Mouse (Mus musculus) megakaryocyte-erythroid progenitor cell, adult 5 weeks (primary cell): ENCODE measurements around the gene Cblc. TPM values are rescaled to one million over a fixed set of nuclear protein-coding genes. Genes with fewer than 3 reads are reported as not detected.

Experiments
- polyA plus RNA-seq: library from polyadenylated mRNA; stranded (reverse); fragments of >175 nt; gene quantifications from 2 replicates; pipeline ENCODE4 v1.2.3, GENCODE M21; 2012

Gene Cblc
- not detected in 2 replicates for polyA plus RNA-seq

GRCm38 (mm10) chr7:19796697-19797588 is at the start of gene Cblc:
Gene Cblc, minus strand, starts transcription at chr7:19796809.

GRCm38 (mm10) chr7:19822604-19823058 is 26.0 kb upstream of the Cblc start, which contains the start of gene Bcl3:
Gene Bcl3, minus strand, starts transcription at chr7:19822770.

GRCm38 (mm10) chr7:19770984-19771391 is 25.6 kb downstream of the Cblc start, which contains the start of gene Bcam:
Gene Bcam, minus strand, starts transcription at chr7:19771016.

GRCm38 (mm10) chr7:19750217-19751069 is 46.2 kb downstream of the Cblc start, which contains the start of gene Nectin2:
Gene Nectin2, minus strand, starts transcription at chr7:19750483.

Other genes with a start within 250 kb of the Cblc start
- gene Ppp1r37, start 233.7 kb downstream of the Cblc start, polyA plus RNA-seq: 109 and 133 TPM in 2 replicates
- gene Zfp296, start 219.5 kb downstream of the Cblc start, polyA plus RNA-seq: 28.5 and 30.1 TPM in 2 replicates
- 60.2 and 61.0 TPM in 2 replicates for gene Gemin7, start 219.2 kb downstream of the Cblc start, polyA plus RNA-seq
- 150 and 199 TPM in 2 replicates for gene Clasrp, start 192.3 kb downstream of the Cblc start, polyA plus RNA-seq
- gene Relb, start 167.4 kb downstream of the Cblc start, polyA plus RNA-seq: 15.2 and 16.3 TPM in 2 replicates
- 108 and 122 TPM in 2 replicates for gene Clptm1, start 131.8 kb downstream of the Cblc start, polyA plus RNA-seq
- 1.3 and 1.8 TPM in 2 replicates for gene Apoc2, start 118.9 kb downstream of the Cblc start, polyA plus RNA-seq
- gene Gm44805, start 115.4 kb downstream of the Cblc start, polyA plus RNA-seq: not detected in 2 replicates
- not detected in 2 replicates for gene Apoc4, start 115.3 kb downstream of the Cblc start, polyA plus RNA-seq
- gene Apoc1, start 104.1 kb downstream of the Cblc start, polyA plus RNA-seq: 3.4 and 3.7 TPM in 2 replicates
- gene Apoe, start 97.6 kb downstream of the Cblc start, polyA plus RNA-seq: 667 and 1,153 TPM in 2 replicates
- gene Tomm40, start 81.4 kb downstream of the Cblc start, polyA plus RNA-seq: 221 and 229 TPM in 2 replicates
- gene Nectin2, start 46.3 kb downstream of the Cblc start, polyA plus RNA-seq: 3.4 and 5.9 TPM in 2 replicates
- 0.26 and 0.36 TPM in 2 replicates for gene Bcam, start 25.8 kb downstream of the Cblc start, polyA plus RNA-seq
- gene Bcl3, start 26.0 kb upstream of the Cblc start, polyA plus RNA-seq: 61.6 and 97.1 TPM in 2 replicates
- not detected in 2 replicates for gene Gm19345, start 55.2 kb upstream of the Cblc start, polyA plus RNA-seq
- gene Ceacam16, start 64.5 kb upstream of the Cblc start, polyA plus RNA-seq: 0.83 and 1.3 TPM in 2 replicates
- not detected in 2 replicates for gene Ceacam19, start 91.2 kb upstream of the Cblc start, polyA plus RNA-seq
- gene Pvr, start 124.4 kb upstream of the Cblc start, polyA plus RNA-seq: 1.8 and 1.9 TPM in 2 replicates
- 0.04 TPM in 1 of 2 replicates, not detected in the other for gene Igsf23, start 153.9 kb upstream of the Cblc start, polyA plus RNA-seq
- not detected in 2 replicates for gene Ceacam20, start 168.6 kb upstream of the Cblc start, polyA plus RNA-seq
- gene Nlrp9b, start 194.7 kb upstream of the Cblc start, polyA plus RNA-seq: not detected in 2 replicates